In the genomic region with DNA sequence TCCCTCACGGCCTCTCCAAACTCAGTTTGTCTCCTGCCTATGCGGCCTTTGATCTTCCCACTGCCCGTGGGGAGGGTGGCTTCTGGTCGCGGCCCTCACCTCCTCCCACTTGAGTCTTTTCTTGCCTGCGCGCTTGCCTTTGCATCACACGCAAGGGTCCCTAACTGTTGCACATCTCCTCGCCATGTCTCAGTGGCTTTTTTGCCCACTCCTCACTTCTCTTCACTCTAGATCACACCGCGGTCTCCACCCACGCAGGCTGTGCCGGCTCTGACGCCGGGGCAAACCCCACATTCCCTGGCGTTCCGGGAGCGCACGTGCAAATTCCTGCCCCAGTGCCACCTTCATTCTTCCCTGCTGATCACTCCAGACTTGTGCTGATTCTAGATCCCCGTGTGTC, we compare ENCODE assay signal across 8 mouse cellular contexts. TPM values are rescaled to one million over a fixed set of nuclear protein-coding genes. Genes with fewer than 3 reads are reported as not detected.
A peak's percentile ranks its signal among the peaks of the same experiment; 100 is the strongest.
DNase-seq lines count a peak whose midpoint lies in the region; ATAC-seq and TF ChIP-seq lines count a peak whose summit lies in the region.

No protein-coding gene starts in this region.

- H3K4me3 ChIP-seq in cerebellum, adult 2 months (replicated peaks; ENCODE audit: insufficient read depth, low read depth, low read length), result peak overlapping the region; percentile 91
- H3K4me3 ChIP-seq in C2C12 (ENCODE audit: insufficient read depth, poor library complexity, severe bottlenecking), result peak overlapping the region; percentile 74
- H3K4me3 ChIP-seq in embryonic facial prominence, embryonic 13.5 days, result peak overlapping the region; percentile 95
- H3K4me3 ChIP-seq in hindbrain, embryonic 11.5 days (ENCODE audit: low read depth, low read length), result peak overlapping the region; percentile 93
- H3K4me3 ChIP-seq in limb, embryonic 15.5 days, result peak overlapping the region; percentile 74
- peak overlapping the region; percentile 75 for H3K4me3 ChIP-seq in neural tube, embryonic 12.5 days

- peaks cover 64% of the 10 kb centered on the region for H3K79me3 ChIP-seq in C2C12 (ENCODE audit: low read depth)

- H3K9me3 ChIP-seq in embryonic facial prominence, embryonic 13.5 days, result no peaks in the 10 kb centered on the region
- no peaks in the 10 kb centered on the region for H3K9me3 ChIP-seq in hindbrain, embryonic 11.5 days (ENCODE audit: control insufficient read depth, low read length)
- H3K9me3 ChIP-seq in limb, embryonic 15.5 days, result no peaks in the 10 kb centered on the region
- no peaks in the 10 kb centered on the region for H3K9me3 ChIP-seq in neural tube, embryonic 12.5 days

- H3K9ac ChIP-seq in embryonic facial prominence, embryonic 13.5 days, result peak overlapping the region; percentile 95
- H3K9ac ChIP-seq in hindbrain, embryonic 11.5 days (ENCODE audit: low read depth, low read length), result peak overlapping the region; percentile 88
- peak overlapping the region; percentile 81 for H3K9ac ChIP-seq in limb, embryonic 15.5 days
- peak overlapping the region; percentile 71 for H3K9ac ChIP-seq in neural tube, embryonic 12.5 days

- no peak for TF ChIP-seq POLR2A in cerebellum, adult 2 months (IDR thresholded peaks at IDR 0.05; ENCODE audit: borderline replicate concordance, insufficient read depth, low read length)

- TF ChIP-seq CTCF in cerebellum, adult 2 months (IDR thresholded peaks at IDR 0.05; ENCODE audit: borderline replicate concordance, insufficient read depth, low read depth, low read length), result no peak
- no peak for TF ChIP-seq CTCF in C2C12 (IDR thresholded peaks at IDR 0.05; ENCODE audit: control insufficient read depth, insufficient read depth, insufficient read length)

- H3K4me1 ChIP-seq in cerebellum, adult 2 months (ENCODE audit: control insufficient read depth, insufficient read depth, low read length), result no peaks in the 10 kb centered on the region
- peaks cover 28% of the 10 kb centered on the region for H3K4me1 ChIP-seq in embryonic facial prominence, embryonic 13.5 days
- H3K4me1 ChIP-seq in hindbrain, embryonic 11.5 days (replicated peaks; ENCODE audit: control insufficient read depth, insufficient read depth, low read length), result no peaks in the 10 kb centered on the region
- H3K4me1 ChIP-seq in limb, embryonic 15.5 days, result peaks cover 20% of the 10 kb centered on the region
- peaks cover 22% of the 10 kb centered on the region for H3K4me1 ChIP-seq in neural tube, embryonic 12.5 days

- H3K79me2 ChIP-seq in C2C12 (ENCODE audit: control insufficient read depth, insufficient read depth), result peaks cover 97% of the 10 kb centered on the region

- no peaks in the 10 kb centered on the region for H3K27me3 ChIP-seq in cerebellum, adult 2 months (ENCODE audit: control insufficient read depth, insufficient read depth, low read length)
- no peaks in the 10 kb centered on the region for H3K27me3 ChIP-seq in C2C12 (ENCODE audit: control insufficient read depth, insufficient read depth, insufficient read length)
- no peaks in the 10 kb centered on the region for H3K27me3 ChIP-seq in embryonic facial prominence, embryonic 13.5 days
- H3K27me3 ChIP-seq in hindbrain, embryonic 11.5 days (ENCODE audit: control insufficient read depth, insufficient read depth, low read length), result no peaks in the 10 kb centered on the region
- H3K27me3 ChIP-seq in limb, embryonic 15.5 days, result no peaks in the 10 kb centered on the region
- no peaks in the 10 kb centered on the region for H3K27me3 ChIP-seq in neural tube, embryonic 12.5 days (replicated peaks)

- no peak for DNase-seq in cerebellum, adult 2 months
- no peak for DNase-seq in cerebellum, postnatal 36 days
- no peak for DNase-seq in hindbrain, embryonic 11.5 days (ENCODE audit: low spot score)
- no peak for DNase-seq in cerebellum, postnatal 10 days

- no peak for ATAC-seq in embryonic facial prominence, embryonic 13.5 days (ENCODE audit: insufficient number of reproducible peaks, insufficient read depth, low FRiP score, low TSS enrichment, low read depth)
- ATAC-seq in hindbrain, embryonic 11.5 days (ENCODE audit: low FRiP score), result no peak
- ATAC-seq in limb, embryonic 15.5 days (ENCODE audit: insufficient number of reproducible peaks, low FRiP score, low TSS enrichment, low read depth), result 0 out of 2 replicates have a peak, but pooled peaks have one; percentile 16
- peak; percentile 34; the same call in 1 of the 2 replicates for ATAC-seq in neural tube, embryonic 12.5 days (ENCODE audit: low FRiP score, low read depth)

- H3K4me2 ChIP-seq in embryonic facial prominence, embryonic 13.5 days, result peak overlapping the region; percentile 87
- H3K4me2 ChIP-seq in hindbrain, embryonic 11.5 days (replicated peaks; ENCODE audit: low read depth, low read length), result peak overlapping the region; percentile 54
- H3K4me2 ChIP-seq in limb, embryonic 15.5 days, result peak overlapping the region; percentile 63
- peak overlapping the region; percentile 86 for H3K4me2 ChIP-seq in neural tube, embryonic 12.5 days (replicated peaks)

- H3K36me3 ChIP-seq in C2C12 (ENCODE audit: control insufficient read depth, insufficient read depth), result peaks cover 57% of the 10 kb centered on the region
- H3K36me3 ChIP-seq in embryonic facial prominence, embryonic 13.5 days, result peaks cover 50% of the 10 kb centered on the region
- H3K36me3 ChIP-seq in hindbrain, embryonic 11.5 days (ENCODE audit: control insufficient read depth, insufficient read depth, low read length), result peaks cover 10% of the 10 kb centered on the region; the same call in 1 of the 2 replicates
- peaks cover 48% of the 10 kb centered on the region for H3K36me3 ChIP-seq in limb, embryonic 15.5 days
- peaks cover 31% of the 10 kb centered on the region for H3K36me3 ChIP-seq in neural tube, embryonic 12.5 days

- peak overlapping the region; percentile 32 for H3K27ac ChIP-seq in cerebellum, adult 2 months (ENCODE audit: insufficient read depth, low read length)
- H3K27ac ChIP-seq in embryonic facial prominence, embryonic 13.5 days, result peak overlapping the region; percentile 86
- peak overlapping the region; percentile 64 for H3K27ac ChIP-seq in hindbrain, embryonic 11.5 days (ENCODE audit: low read depth, low read length)
- peak overlapping the region; percentile 79 for H3K27ac ChIP-seq in limb, embryonic 15.5 days
- H3K27ac ChIP-seq in neural tube, embryonic 12.5 days, result no peak overlapping the region

- under 1% methylated on average over 20 of the region's 20 CpGs for WGBS in cerebellum, adult 2 months
- under 1% methylated on average over 20 of the region's 20 CpGs for WGBS in embryonic facial prominence, embryonic 13.5 days
- WGBS in hindbrain, embryonic 11.5 days, result under 1% methylated on average over 20 of the region's 20 CpGs
- 0% methylated on average over 20 of the region's 20 CpGs for WGBS in limb, embryonic 15.5 days
- WGBS in neural tube, embryonic 12.5 days, result under 1% methylated on average over 20 of the region's 20 CpGs

- peak overlapping the region; percentile 96 for H3ac ChIP-seq in C2C12 (ENCODE audit: control insufficient read depth, insufficient read length, low read depth)

TF ChIP-seq in C2C12, 6 proteins besides CTCF, POLR2A, EP300 and RAD21 (continues in another document):
- TF ChIP-seq MYOD1 (IDR thresholded peaks at IDR 0.05; ENCODE audit: control insufficient read depth, insufficient read length, low read depth) (no peak), MAX (IDR thresholded peaks at IDR 0.05) (peak; percentile 54), FOSL1 (IDR thresholded peaks at IDR 0.05; ENCODE audit: insufficient read depth, low read length, poor library complexity, severe bottlenecking) (no peak)

RNA-seq across cellular contexts. Expression of gene Xpo5, which starts 0.5 kb away (rescaled TPM):
- 39.1 and 40.7 TPM in 2 replicates for polyA plus RNA-seq in cerebellum, adult 2 months (2012; rRNA removed)
- 46.1 TPM for polyA plus RNA-seq in C2C12 (2012; fragmentation: generic; extraction: Trizol)
- 43.6 and 43.8 TPM in 2 replicates for polyA plus RNA-seq in embryonic facial prominence, embryonic 13.5 days (2015; fragmentation: Nextera tagmentation; extraction: Ambion mirVana)
- 60.6 and 69.1 TPM in 2 replicates for polyA plus RNA-seq in hindbrain, embryonic 11.5 days (2014; fragmentation: Nextera tagmentation; extraction: Ambion mirVana)
- polyA plus RNA-seq in limb, embryonic 15.5 days (2015; fragmentation: Nextera tagmentation; extraction: Ambion mirVana), result 30.3 and 32.0 TPM in 2 replicates
- polyA plus RNA-seq in neural tube, embryonic 12.5 days (2016; fragmentation: Nextera tagmentation; extraction: Ambion mirVana), result 51.6 and 52.8 TPM in 2 replicates

RNA-seq across cellular contexts. Expression of gene Polh, which starts 0.6 kb away (rescaled TPM):
- polyA plus RNA-seq in cerebellum, adult 2 months (2012; rRNA removed), result 5.8 and 6.7 TPM in 2 replicates
- 14.4 TPM for polyA plus RNA-seq in C2C12 (2012; fragmentation: generic; extraction: Trizol)
- 20.4 and 24.4 TPM in 2 replicates for polyA plus RNA-seq in embryonic facial prominence, embryonic 13.5 days (2015; fragmentation: Nextera tagmentation; extraction: Ambion mirVana)
- 10.4 and 10.7 TPM in 2 replicates for polyA plus RNA-seq in hindbrain, embryonic 11.5 days (2014; fragmentation: Nextera tagmentation; extraction: Ambion mirVana)
- 18.5 and 20.1 TPM in 2 replicates for polyA plus RNA-seq in limb, embryonic 15.5 days (2015; fragmentation: Nextera tagmentation; extraction: Ambion mirVana)
- 8.7 and 9.7 TPM in 2 replicates for polyA plus RNA-seq in neural tube, embryonic 12.5 days (2016; fragmentation: Nextera tagmentation; extraction: Ambion mirVana)

RNA-seq across cellular contexts. Expression of gene Gtpbp2, which starts 42.2 kb away (rescaled TPM):
- polyA plus RNA-seq in cerebellum, adult 2 months (2012; rRNA removed), result 194 and 205 TPM in 2 replicates
- 14.4 TPM for polyA plus RNA-seq in C2C12 (2012; fragmentation: generic; extraction: Trizol)
- polyA plus RNA-seq in embryonic facial prominence, embryonic 13.5 days (2015; fragmentation: Nextera tagmentation; extraction: Ambion mirVana), result 45.4 and 49.0 TPM in 2 replicates
- polyA plus RNA-seq in hindbrain, embryonic 11.5 days (2014; fragmentation: Nextera tagmentation; extraction: Ambion mirVana), result 23.3 and 27.2 TPM in 2 replicates
- polyA plus RNA-seq in limb, embryonic 15.5 days (2015; fragmentation: Nextera tagmentation; extraction: Ambion mirVana), result 35.6 and 39.6 TPM in 2 replicates
- 46.9 and 47.6 TPM in 2 replicates for polyA plus RNA-seq in neural tube, embryonic 12.5 days (2016; fragmentation: Nextera tagmentation; extraction: Ambion mirVana)

RNA-seq across cellular contexts. Expression of gene Polr1c, which starts 44.8 kb away (rescaled TPM):
- polyA plus RNA-seq in cerebellum, adult 2 months (2012; rRNA removed), result 62.5 and 65.2 TPM in 2 replicates
- 125 TPM for polyA plus RNA-seq in C2C12 (2012; fragmentation: generic; extraction: Trizol)
- polyA plus RNA-seq in embryonic facial prominence, embryonic 13.5 days (2015; fragmentation: Nextera tagmentation; extraction: Ambion mirVana), result 103 and 104 TPM in 2 replicates
- 100 and 113 TPM in 2 replicates for polyA plus RNA-seq in hindbrain, embryonic 11.5 days (2014; fragmentation: Nextera tagmentation; extraction: Ambion mirVana)
- polyA plus RNA-seq in limb, embryonic 15.5 days (2015; fragmentation: Nextera tagmentation; extraction: Ambion mirVana), result 75.4 and 76.5 TPM in 2 replicates
- 85.3 and 87.0 TPM in 2 replicates for polyA plus RNA-seq in neural tube, embryonic 12.5 days (2016; fragmentation: Nextera tagmentation; extraction: Ambion mirVana)

RNA-seq across cellular contexts. Expression of gene Yipf3, which starts 44.8 kb away (rescaled TPM):
- 111 and 117 TPM in 2 replicates for polyA plus RNA-seq in cerebellum, adult 2 months (2012; rRNA removed)
- 78.3 TPM for polyA plus RNA-seq in C2C12 (2012; fragmentation: generic; extraction: Trizol)
- 82.8 and 95.7 TPM in 2 replicates for polyA plus RNA-seq in embryonic facial prominence, embryonic 13.5 days (2015; fragmentation: Nextera tagmentation; extraction: Ambion mirVana)
- polyA plus RNA-seq in hindbrain, embryonic 11.5 days (2014; fragmentation: Nextera tagmentation; extraction: Ambion mirVana), result 64.0 and 64.7 TPM in 2 replicates
- polyA plus RNA-seq in limb, embryonic 15.5 days (2015; fragmentation: Nextera tagmentation; extraction: Ambion mirVana), result 133 and 162 TPM in 2 replicates
- 73.9 and 76.7 TPM in 2 replicates for polyA plus RNA-seq in neural tube, embryonic 12.5 days (2016; fragmentation: Nextera tagmentation; extraction: Ambion mirVana)

Comparison
In these comparisons a context has a peak if more than half of its experiments do, and no peak if none do; other contexts are left out.
1. ATAC-seq: peak in limb, embryonic 15.5 days (single experiment) and neural tube, embryonic 12.5 days (single experiment); none in embryonic facial prominence, embryonic 13.5 days (single experiment) and hindbrain, embryonic 11.5 days (single experiment).
2. Peak in every context shown above with its lines, with median percentiles within 50 percentile points of each other: H3K4me3 ChIP-seq, H3K4me2 ChIP-seq and H3K9ac ChIP-seq.